Mouse (Mus musculus) left cerebral cortex, adult 2 months (tissue): ENCODE data around the gene Frmd5. TPM values are rescaled to one million over a fixed set of nuclear protein-coding genes. Genes with fewer than 3 reads are reported as not detected.

ENCODE experiments used
- DNase-seq, 2 experiments: peaks; one replicate each; pipeline ENCODE4 v3.0.0; 2021 to 2022; ENCODE audit warnings: low spot score in 2 of 2, mixed read lengths in 1 of 2; ENCODE audit errors: extremely low spot score in 1 of 2
- H3K27ac ChIP-seq: fragments of 200-600 bp; 2 replicates; pipeline ENCODE4 v1.8.1; 2022
- H3K4me3 ChIP-seq: fragments of 200-600 bp; 2 replicates; pipeline ENCODE4 v1.8.1; 2022
- CTCF ChIP-seq: fragments of 200-600 bp; IDR thresholded peaks from 2 replicates; pipeline ENCODE4 v1.8.1; 2022; ENCODE audit warnings: antibody characterized with exemption, mild to moderate bottlenecking, moderate library complexity
- intact Hi-C: fragments of 180-260 bp; cut with DNase I; formaldehyde crosslinking; loops from one replicate; pipeline ENCODE4 v1.15.1; 2025
- total RNA-seq, 2 experiments: library from RNA; stranded (reverse); gene quantifications; 2 replicates each; pipeline ENCODE4 v1.2.3; 2021

Frmd5 gene
- total RNA-seq, 2 experiments from 2014 or later, result 53.8 to 56.3 TPM

GRCm38 (mm10) chr2:121809126-121809525 is 2.2 kb upstream of the Frmd5 start:
- intact Hi-C loops, result loop anchor here (5.0 kb wide), 1 partner anchor 82 kb away; no protein-coding TSS in a partner anchor
- no peak for DNase-seq
- TF ChIP-seq CTCF, result no peak

GRCm38 (mm10) chr2:121806171-121806943 is 530 bp downstream of the Frmd5 start:
- no peak; the same call in 1 of the 2 replicates for TF ChIP-seq CTCF
- intact Hi-C loops, result loop anchor here (2.0 to 5.0 kb wide), 2 partner anchors 22 to 79 kb away; no protein-coding TSS in a partner anchor
- DNase-seq, result peak; percentile 42 to 49
- Histone ChIP-seq H3K4me3 (peak overlapping the region; percentile 97), H3K27ac (peak overlapping the region; percentile 95)

More at GRCm38 (mm10) chr2:121809126-121809525, 2.2 kb upstream of the Frmd5 start:
- no peak overlapping the region for H3K27ac ChIP-seq
- no peak overlapping the region for H3K4me3 ChIP-seq

GRCm38 (mm10) chr2:121799051-121799450 is 7.8 kb downstream of the Frmd5 start:
- TF ChIP-seq CTCF, result no peak
- DNase-seq, result no peak
- Histone ChIP-seq H3K4me3 (no peak overlapping the region), H3K27ac (no peak overlapping the region)
- intact Hi-C loops, result no loop called here

GRCm38 (mm10) chr2:121795995-121796394 is 10.9 kb downstream of the Frmd5 start:
- intact Hi-C loops, result no loop called here
- no peak for TF ChIP-seq CTCF
- no peak for DNase-seq
- Histone ChIP-seq H3K4me3 (no peak overlapping the region), H3K27ac (no peak overlapping the region)

GRCm38 (mm10) chr2:121789777-121790176 is 17.1 kb downstream of the Frmd5 start:
- Histone ChIP-seq H3K27ac (no peak overlapping the region), H3K4me3 (no peak overlapping the region)
- no peak for DNase-seq
- intact Hi-C loops, result no loop called here
- TF ChIP-seq CTCF, result peak; percentile 24

- intact Hi-C loops, result no loop called here
- DNase-seq, result no peak
- H3K27ac ChIP-seq, result no peak overlapping the region
- no peak overlapping the region for H3K4me3 ChIP-seq
- TF ChIP-seq CTCF, result no peak
Measured at GRCm38 (mm10) chr2:121788415-121788814, 18.5 kb downstream of the Frmd5 start.

- TF ChIP-seq CTCF, result no peak
- intact Hi-C loops, result no loop called here
- Histone ChIP-seq H3K4me3 (no peak overlapping the region), H3K27ac (no peak overlapping the region)
- DNase-seq, result no peak
Measured at GRCm38 (mm10) chr2:121787767-121788166, 19.1 kb downstream of the Frmd5 start.

GRCm38 (mm10) chr2:121787271-121787670 is 19.6 kb downstream of the Frmd5 start:
- no peak for TF ChIP-seq CTCF
- Histone ChIP-seq H3K27ac (no peak overlapping the region), H3K4me3 (no peak overlapping the region)
- intact Hi-C loops, result no loop called here
- DNase-seq, result no peak

GRCm38 (mm10) chr2:121776219-121776618 is 30.7 kb downstream of the Frmd5 start:
- peak in 1 of 2 experiments; percentile 6 for DNase-seq
- intact Hi-C loops, result no loop called here
- TF ChIP-seq CTCF, result no peak
- Histone ChIP-seq H3K27ac (peak overlapping the region; percentile 74), H3K4me3 (no peak overlapping the region)

GRCm38 (mm10) chr2:121764851-121765250 is 42.0 kb downstream of the Frmd5 start:
- intact Hi-C loops, result no loop called here
- TF ChIP-seq CTCF, result no peak
- H3K27ac ChIP-seq, result no peak overlapping the region
- H3K4me3 ChIP-seq, result no peak overlapping the region
- no peak for DNase-seq

- H3K4me3 ChIP-seq, result no peak overlapping the region
- TF ChIP-seq CTCF, result no peak
- DNase-seq, result peak in 1 of 2 experiments; percentile 5
- no peak overlapping the region for H3K27ac ChIP-seq
- intact Hi-C loops, result no loop called here
Measured at GRCm38 (mm10) chr2:121761861-121762260, 45.0 kb downstream of the Frmd5 start.

GRCm38 (mm10) chr2:121761281-121761795 is 45.5 kb downstream of the Frmd5 start:
- Histone ChIP-seq H3K4me3 (no peak overlapping the region), H3K27ac (no peak overlapping the region)
- no peak for TF ChIP-seq CTCF
- peak in 1 of 2 experiments; percentile 4 for DNase-seq
- intact Hi-C loops, result no loop called here

GRCm38 (mm10) chr2:121760646-121761045 is 46.2 kb downstream of the Frmd5 start:
- TF ChIP-seq CTCF, result no peak
- peak in 1 of 2 experiments; percentile 3 for DNase-seq
- intact Hi-C loops, result no loop called here
- H3K4me3 ChIP-seq, result no peak overlapping the region
- H3K27ac ChIP-seq, result no peak overlapping the region
